Mouse (Mus musculus) T-helper 17 cell (primary cell): ENCODE measurements around the gene Syde2.
"Not testable (repeated sequence)": the region's sequence is repeated elsewhere in the genome, so short reads cannot be mapped to it uniquely, and the experiment has no call there.

ENCODE experiments used
- in situ Hi-C, 2 experiments: fragments of 300-600 bp; cut with MboI, MseI; formaldehyde crosslinking; loops; 1 replicate in 1 of 2; 2 replicates in 1 of 2; pipeline ENCODE4 v1.15.1; 2025; ENCODE audit warnings: high pct_unique_total_duplicates in 2 of 2

Gene Syde2

GRCm38 (mm10) chr3:145965583-145965982 lies 22.1 kb upstream of the Syde2 start:
- in situ Hi-C loops = not testable (repeated sequence)

DNA sequence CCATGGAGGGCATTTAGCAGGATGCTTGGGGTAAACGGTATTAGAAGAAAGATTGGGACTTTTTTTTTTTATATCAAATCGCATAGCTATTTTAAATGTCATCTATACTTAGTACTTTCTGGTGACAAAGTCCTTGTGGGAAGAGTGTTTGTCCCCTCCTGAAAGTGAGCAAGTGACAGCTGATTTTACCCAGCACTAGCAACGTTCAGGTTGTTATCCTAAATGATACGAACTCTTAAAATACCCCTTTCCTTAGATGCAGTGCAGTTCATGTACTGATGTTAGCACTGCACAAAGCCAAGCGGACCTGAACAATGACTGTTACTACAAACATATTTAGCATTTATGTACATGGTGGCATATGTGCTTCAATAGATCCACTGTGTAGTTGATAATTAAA lies 20.9 kb upstream of the Syde2 start:
- in situ Hi-C loops = no loop called here

- in situ Hi-C loops = no loop called here
Measured at GRCm38 (mm10) chr3:145969031-145969501, 18.6 kb upstream of the Syde2 start.

DNA sequence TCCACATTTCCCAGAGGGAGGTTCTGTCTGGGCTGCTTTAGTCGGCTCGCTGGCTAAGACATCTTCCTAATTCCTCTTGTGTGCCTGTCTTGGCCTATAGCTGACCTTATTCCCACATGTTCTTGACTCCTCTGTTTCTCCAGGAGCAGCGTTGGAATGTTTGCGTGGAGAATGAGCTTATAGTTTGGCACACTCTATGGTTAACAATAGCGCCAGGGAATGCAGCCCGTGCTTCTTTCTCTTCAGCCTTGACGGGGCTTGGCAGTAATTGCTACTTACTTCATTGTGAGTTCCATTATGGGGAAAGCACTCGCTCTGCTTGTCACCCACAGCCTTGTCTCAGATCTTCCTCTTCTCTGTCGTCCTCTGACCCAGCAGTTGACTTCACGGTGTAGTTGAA lies 16.2 kb upstream of the Syde2 start:
- in situ Hi-C loops = no loop called here

GRCm38 (mm10) chr3:145974986-145975385 lies 12.7 kb upstream of the Syde2 start:
- in situ Hi-C loops = no loop called here

DNA sequence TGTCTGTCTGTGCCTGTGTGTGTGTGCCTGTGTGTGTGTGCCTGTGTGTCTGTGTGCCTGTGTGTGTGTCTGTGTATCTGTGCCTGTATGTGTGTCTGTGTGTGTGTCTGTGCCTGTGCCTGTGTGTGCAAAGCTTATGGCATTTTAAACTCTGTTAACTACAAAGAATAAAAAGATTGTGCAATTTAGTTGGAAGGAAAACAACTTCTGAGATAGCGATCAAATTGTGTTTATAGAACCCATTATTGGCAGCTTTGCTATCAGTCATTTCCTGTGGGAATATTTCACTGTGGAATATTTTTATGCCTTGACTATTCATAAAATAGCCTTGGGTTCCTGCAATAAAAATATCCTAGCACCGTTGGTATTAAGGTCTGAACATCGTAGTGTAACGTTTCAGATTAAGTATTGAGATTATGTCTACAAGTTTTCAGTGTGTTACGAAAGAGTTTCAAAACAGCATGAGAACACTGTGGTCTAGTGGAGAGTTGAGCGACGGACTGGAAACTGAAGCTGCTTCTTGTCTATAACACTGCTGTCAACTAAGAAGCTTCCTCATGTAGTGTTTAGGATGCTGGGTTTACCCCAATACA lies 2.2 kb upstream of the Syde2 start:
- in situ Hi-C loops = no loop called here

DNA sequence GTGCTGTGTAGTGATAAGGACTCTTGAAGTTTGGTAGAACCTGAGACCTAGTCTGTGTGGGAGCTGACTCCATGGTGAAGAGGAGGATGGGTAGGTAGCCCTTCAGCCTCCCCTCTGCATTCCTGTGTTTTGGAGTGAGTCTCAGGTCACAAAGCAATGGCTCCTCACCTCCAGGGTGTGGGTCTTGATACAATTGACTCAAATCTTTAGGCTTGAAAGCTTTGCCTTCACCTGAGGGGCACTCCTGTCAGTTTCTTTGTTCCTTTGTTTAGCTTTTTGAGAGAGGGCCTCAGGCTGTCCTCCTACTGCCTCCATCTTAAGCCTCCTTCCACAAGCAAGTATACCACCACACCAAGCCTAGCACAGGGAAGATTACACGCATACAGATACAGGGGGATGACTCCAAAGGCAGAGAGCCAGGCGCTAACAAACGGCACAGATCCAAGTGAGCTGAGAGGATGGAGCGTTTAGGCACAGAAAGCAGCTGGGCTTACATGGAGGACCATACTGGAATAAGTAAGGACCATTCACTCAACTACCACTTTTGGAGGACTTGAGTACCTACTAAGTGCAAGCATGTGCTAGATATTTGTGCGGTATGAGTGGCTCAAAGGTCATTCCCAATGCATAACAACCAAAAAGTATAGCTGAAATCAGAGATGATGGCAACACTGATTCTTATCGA lies 1.2 kb upstream of the Syde2 start:
- in situ Hi-C loops = no loop called here

DNA sequence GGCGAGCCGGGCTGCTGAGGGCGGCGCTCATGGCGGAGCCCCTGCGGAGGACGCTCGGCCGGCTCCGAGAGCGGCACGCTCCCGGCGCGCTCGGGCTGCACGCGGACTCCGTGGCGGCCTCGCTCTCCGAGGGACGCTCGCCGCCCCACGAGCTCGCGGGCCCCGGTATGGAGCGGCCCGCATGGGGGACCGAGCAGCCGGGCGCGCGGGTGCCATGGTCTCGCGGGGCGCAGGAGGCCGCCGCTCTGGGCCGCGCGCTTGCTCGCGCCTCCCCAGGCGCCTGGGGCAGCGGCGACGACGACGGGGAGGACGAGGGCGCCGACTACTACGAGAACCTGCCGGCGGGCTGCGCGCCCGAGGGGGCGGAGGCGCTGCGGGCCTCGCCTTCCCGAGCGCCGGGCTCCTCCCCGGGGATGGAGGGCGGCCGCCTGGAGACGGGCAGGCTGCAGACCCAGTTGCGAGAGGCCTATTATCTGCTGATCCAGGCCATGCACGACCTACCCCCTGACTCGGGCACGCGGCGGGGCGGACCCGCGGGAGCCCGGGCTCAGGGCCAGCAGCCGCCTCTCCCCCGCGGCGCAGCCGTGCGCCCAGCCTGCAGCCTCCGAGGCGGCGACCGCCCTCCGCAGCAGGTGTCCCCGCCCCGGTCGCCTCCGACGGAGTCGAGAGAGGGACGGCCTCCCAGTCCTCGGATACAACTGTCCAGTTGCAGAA lies 457 bp downstream of the Syde2 start:
- in situ Hi-C loops = no loop called here

DNA sequence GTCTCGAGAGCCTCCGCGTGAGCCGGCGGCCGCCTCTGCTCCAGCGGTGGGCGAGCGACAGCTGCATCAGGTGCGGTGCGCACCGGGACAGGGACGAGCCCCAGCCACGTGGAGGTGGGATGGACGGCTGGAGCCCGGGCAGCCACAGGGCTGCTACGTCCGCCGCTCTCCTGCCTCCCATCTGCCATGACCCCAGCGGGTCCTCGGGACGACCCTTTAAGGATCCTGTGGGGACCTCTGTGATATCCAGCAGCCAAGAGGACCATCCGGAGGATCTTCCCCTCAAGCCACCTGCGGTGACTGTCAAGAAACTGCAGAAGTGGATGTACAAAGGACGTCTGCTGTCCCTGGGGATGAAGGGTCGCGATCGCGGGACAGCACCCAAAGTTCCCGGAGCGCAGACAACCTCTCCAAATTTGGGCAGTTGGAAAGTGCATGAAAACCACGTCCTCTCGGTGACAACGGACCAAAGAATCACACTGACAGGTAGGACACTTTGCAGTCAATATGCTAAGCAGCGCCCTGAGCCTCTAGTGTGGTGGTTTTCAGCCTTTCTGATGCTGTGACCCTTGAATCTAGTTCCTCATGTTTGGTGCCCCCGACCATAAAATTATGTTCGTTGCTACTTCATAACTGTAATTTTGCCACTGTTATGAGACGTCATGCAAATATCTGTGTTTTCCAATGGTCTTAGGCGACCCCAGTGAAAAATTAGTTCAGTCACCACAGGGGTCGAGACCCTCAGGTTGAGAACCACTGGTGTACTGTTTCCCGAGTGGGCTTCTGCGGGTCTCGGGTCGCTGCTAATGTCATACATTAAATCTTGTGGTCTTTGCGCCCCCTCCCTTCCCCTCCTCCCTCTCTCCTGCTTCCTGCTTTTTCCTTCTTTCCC lies 1.3 kb downstream of the Syde2 start:
- in situ Hi-C loops = no loop called here

DNA sequence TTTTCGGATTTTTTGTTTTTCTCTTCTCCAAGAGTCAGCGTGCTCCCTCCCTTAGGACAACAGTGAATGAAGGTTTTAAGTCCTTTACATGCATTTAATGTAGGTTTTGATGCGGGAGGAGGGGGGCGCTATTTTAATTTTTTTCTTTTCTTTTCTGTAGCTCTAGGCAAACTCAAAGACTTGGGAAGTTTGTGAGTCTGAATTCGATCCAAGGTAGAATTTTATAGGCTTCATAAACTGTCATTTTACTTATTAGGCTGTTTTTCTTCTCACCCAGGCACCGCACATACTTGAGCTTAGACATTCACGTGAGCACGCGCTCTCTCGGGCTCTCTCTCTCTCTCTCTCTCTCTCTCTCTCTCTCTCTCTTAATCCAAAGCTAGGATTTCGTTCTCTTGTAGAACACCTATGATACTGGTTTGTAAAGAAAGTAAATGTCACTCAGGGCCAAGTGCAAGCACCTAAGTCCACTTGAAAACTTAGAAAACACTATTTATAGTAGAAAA lies 2.0 kb downstream of the Syde2 start:
- in situ Hi-C loops = no loop called here

DNA sequence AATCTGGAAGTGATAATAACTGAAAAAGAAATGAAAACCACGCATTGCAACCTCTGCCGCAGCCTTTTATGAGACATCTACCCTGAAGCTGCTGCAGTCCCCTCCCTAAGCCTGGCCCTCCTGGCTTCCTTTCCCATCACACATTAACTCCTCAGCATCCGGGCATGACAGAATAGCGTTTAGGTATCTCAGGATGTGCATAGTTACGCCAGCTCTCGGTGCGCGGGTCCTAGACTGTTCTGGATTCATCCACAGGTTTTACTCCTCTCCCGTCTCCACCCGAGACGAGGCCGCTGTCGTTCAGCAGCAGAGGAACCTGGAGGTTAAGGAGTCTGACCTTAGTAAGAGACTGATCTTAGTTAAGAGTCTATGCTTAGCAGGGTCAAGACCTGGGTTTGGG lies 3.5 kb downstream of the Syde2 start:
- in situ Hi-C loops = no loop called here

- in situ Hi-C loops = no loop called here
Measured at GRCm38 (mm10) chr3:145991976-145992730, 4.5 kb downstream of the Syde2 start.

- in situ Hi-C loops = no loop called here
Measured at GRCm38 (mm10) chr3:145992796-145993195, 5.1 kb downstream of the Syde2 start.

- in situ Hi-C loops = no loop called here
Measured at GRCm38 (mm10) chr3:145993481-145994201, 6.0 kb downstream of the Syde2 start.

- in situ Hi-C loops = no loop called here
Measured at GRCm38 (mm10) chr3:145995489-145995888, 7.8 kb downstream of the Syde2 start.

DNA sequence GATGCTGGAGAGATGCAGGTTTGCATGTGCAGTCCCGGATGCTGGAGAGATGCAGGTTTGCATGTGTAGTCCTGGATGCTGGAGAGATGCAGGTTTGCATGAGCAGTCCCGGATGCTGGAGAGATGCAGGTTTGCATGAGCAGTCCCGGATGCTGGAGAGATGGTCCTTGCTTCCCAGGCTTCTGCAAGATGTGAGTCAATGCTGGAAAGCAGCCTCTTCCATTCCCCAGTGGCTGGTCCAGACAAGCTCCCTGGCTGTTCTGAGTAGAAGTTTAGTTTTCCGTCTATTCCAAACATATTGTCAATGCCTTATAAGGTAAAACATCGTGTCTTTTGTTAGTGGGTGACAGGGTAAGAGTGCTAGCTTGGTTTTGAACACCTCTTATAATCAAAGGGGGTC lies 8.9 kb downstream of the Syde2 start:
- in situ Hi-C loops = not testable (repeated sequence)

DNA sequence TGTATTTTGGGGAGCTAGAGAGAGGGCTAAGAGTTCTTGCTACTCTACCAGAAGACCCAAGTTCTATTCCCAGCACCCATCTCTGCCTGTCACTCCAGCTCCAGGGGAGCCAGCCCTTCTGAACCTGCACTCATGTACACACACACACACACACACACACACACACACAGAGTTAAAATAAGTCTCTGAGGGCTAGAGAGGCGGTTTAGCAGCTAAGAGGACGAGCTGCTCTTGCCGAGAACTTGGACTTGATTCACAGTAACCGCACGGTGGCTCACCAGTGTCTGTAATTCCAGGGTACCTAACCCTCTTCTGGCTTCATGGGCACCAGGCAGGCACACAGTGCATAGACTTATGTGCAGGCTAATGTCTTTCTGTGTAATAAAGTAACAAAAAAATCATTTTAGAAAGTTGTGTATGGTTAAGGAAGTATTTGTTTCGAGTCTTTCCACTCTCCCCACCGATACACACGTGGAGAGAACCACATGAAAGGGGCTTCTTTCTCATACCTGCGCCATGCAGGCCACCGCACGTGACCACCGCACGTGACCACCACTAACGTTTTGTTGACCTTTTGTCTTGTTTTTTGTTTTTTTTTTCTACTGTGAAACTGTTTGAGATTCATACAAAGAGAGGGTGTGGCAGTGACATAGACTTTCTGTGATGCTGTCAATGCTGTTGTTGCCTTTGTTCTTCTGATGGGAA lies 16.8 kb downstream of the Syde2 start:
- in situ Hi-C loops = no loop called here

DNA sequence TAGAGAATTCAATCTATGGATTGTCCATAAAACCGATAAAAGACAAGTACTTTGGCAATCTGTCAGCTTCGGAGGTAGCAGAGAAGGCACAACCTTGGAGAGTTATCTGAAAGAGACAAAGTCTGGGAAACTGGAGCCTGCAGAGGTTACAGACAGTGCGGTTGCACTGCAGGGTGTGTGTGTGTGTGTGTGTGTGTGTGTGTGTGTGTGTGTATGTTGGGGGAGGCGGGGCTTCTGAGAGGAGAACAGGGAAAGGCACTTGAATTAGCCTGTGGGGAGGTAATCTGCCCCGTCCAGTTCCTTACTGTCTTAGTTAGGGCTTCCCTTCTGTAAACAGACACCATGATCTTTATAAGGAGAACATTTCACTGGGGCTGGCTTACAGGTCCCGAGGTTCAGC lies 20.2 kb downstream of the Syde2 start:
- in situ Hi-C loops = no loop called here

DNA sequence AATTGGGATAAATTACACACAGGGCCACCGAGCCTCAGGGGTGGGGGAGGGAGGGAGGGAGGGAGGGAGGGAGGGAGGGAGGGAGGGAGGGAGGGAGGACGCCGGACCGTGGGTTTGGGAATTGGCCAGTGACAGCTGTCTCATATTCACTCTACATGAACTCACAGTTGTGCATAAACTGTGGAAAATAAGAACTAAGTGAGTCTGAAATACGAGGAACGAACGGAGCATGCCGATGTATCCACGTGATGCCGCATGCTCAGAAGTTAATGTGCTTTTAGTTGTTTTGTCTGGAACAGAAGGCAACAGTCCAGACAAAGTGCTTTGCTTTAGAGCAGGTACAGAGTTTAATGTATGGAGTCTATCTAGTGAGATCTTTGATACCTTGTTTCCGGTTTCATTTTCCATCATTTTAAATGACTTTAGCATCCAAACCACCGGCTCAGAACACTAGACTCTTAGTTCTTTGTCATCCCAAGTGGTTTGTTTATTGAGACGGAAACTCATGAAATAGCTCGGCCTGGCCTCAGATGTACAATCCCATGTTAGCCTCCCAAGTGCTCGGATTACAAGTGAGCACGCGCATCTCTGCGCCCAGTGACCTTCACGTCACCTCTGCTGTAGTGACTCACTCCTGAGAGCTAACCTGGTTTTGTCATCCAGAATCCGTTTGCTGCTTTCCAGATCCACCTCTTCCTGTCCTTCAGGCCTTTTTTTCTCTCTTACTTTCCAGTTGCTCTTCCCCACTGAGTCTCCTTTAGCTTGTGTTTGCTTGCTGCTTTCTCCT lies 22.4 kb downstream of the Syde2 start:
- in situ Hi-C loops = no loop called here
